Mouse (Mus musculus) urinary bladder, adult 2 months (tissue): Measurements from ENCODE around the gene Gckr. TPM values are rescaled to one million over a fixed set of nuclear protein-coding genes. Genes with fewer than 3 reads are reported as not detected.
"Not testable (repeated sequence)": the region's sequence is repeated elsewhere in the genome, so short reads cannot be mapped to it uniquely, and the experiment has no call there.

Source experiments
- DNase-seq: peaks from one replicate; pipeline ENCODE4 v3.0.0; 2022; ENCODE audit warnings: low spot score
- polyA plus RNA-seq: library from polyadenylated mRNA; depleted of rRNA; stranded (reverse); fragments of >200 nt; gene quantifications from 2 replicates; pipeline ENCODE4 v1.2.3, GENCODE M21; 2012; rRNA removed

The Gckr gene
- polyA plus RNA-seq, 1 experiment, result 0.39 TPM

- no peak for DNase-seq
Measured at GRCm38 (mm10) chr5:31294964-31295605, 2.2 kb upstream of the Gckr start.

GRCm38 (mm10) chr5:31295606-31296141 lies 1.6 kb upstream of the Gckr start, which contains the start of gene Fndc4:
TSS of gene Fndc4 (minus strand) at chr5:31296080.
- no peak for DNase-seq

- DNase-seq, result no peak
Measured at GRCm38 (mm10) chr5:31297981-31298380, 738 bp downstream of the Gckr start.

GRCm38 (mm10) chr5:31298486-31298885 lies 1.2 kb downstream of the Gckr start:
- DNase-seq, result no peak

GRCm38 (mm10) chr5:31301866-31302265 lies 4.6 kb downstream of the Gckr start:
- DNase-seq, result no peak

- DNase-seq, result no peak
Measured at GRCm38 (mm10) chr5:31303093-31303492, 5.8 kb downstream of the Gckr start.

GRCm38 (mm10) chr5:31312806-31313205 lies 15.6 kb downstream of the Gckr start:
- no peak for DNase-seq

- DNase-seq, result no peak
Measured at GRCm38 (mm10) chr5:31322776-31323175, 25.5 kb downstream of the Gckr start.

GRCm38 (mm10) chr5:31324085-31324484 lies 26.8 kb downstream of the Gckr start:
- DNase-seq, result no peak

GRCm38 (mm10) chr5:31326850-31327249 lies 29.6 kb downstream of the Gckr start:
- no peak for DNase-seq

GRCm38 (mm10) chr5:31328255-31328654 lies 31.0 kb downstream of the Gckr start:
- DNase-seq, result no peak

GRCm38 (mm10) chr5:31357586-31357985 lies 60.3 kb downstream of the Gckr start:
- not testable (repeated sequence) for DNase-seq

- DNase-seq, result no peak
Measured at GRCm38 (mm10) chr5:31360955-31361354, 63.7 kb downstream of the Gckr start.

Other genes starting within 250 kb of the Gckr start
- gene Atraid, start 249.1 kb upstream of the Gckr start, polyA plus RNA-seq, result 162 and 174 TPM in 2 replicates
- gene Slc5a6, start 248.5 kb upstream of the Gckr start, polyA plus RNA-seq, result 19.4 and 21.3 TPM in 2 replicates
- 14.6 and 14.8 TPM in 2 replicates for gene Cad, start 242.7 kb upstream of the Gckr start, polyA plus RNA-seq
- gene Dnajc5g, start 191.2 kb upstream of the Gckr start, polyA plus RNA-seq, result not detected in 2 replicates
- 0.04 TPM in 1 of 2 replicates, not detected in the other for gene Slc30a3, start 189.2 kb upstream of the Gckr start, polyA plus RNA-seq
- not detected in 2 replicates for gene Trim54, start 180.7 kb upstream of the Gckr start, polyA plus RNA-seq
- gene Ucn, start 158.6 kb upstream of the Gckr start, polyA plus RNA-seq, result not detected in 2 replicates
- 98.9 and 117 TPM in 2 replicates for gene Mpv17, start 143.2 kb upstream of the Gckr start, polyA plus RNA-seq
- gene Gm29609, start 117.5 kb upstream of the Gckr start, polyA plus RNA-seq, result 1.5 and 1.7 TPM in 2 replicates
- gene Gtf3c2, start 117.3 kb upstream of the Gckr start, polyA plus RNA-seq, result 78.9 and 87.0 TPM in 2 replicates
- gene Snx17, start 104.2 kb upstream of the Gckr start, polyA plus RNA-seq, result 93.5 and 93.8 TPM in 2 replicates
- gene Eif2b4, start 104.0 kb upstream of the Gckr start, polyA plus RNA-seq, result 33.2 and 39.1 TPM in 2 replicates
- 29.3 and 37.0 TPM in 2 replicates for gene Zfp513, start 95.1 kb upstream of the Gckr start, polyA plus RNA-seq
- 67.0 and 73.4 TPM in 2 replicates for gene Ppm1g, start 76.8 kb upstream of the Gckr start, polyA plus RNA-seq
- 114 and 127 TPM in 2 replicates for gene Nrbp1, start 56.6 kb upstream of the Gckr start, polyA plus RNA-seq
- gene Gm9970, start 56.2 kb upstream of the Gckr start, polyA plus RNA-seq, result 0.28 and 0.37 TPM in 2 replicates
- 40.9 and 56.9 TPM in 2 replicates for gene Krtcap3, start 45.8 kb upstream of the Gckr start, polyA plus RNA-seq
- 36.1 and 39.8 TPM in 2 replicates for gene Ift172, start 6.3 kb upstream of the Gckr start, polyA plus RNA-seq
- 14.7 and 17.6 TPM in 2 replicates for gene Fndc4, start 1.4 kb upstream of the Gckr start, polyA plus RNA-seq
- gene Zfp512, start 155.0 kb downstream of the Gckr start, polyA plus RNA-seq, result 29.2 and 32.5 TPM in 2 replicates
- 0.06 and 0.10 TPM in 2 replicates for gene 4930548H24Rik, start 188.3 kb downstream of the Gckr start, polyA plus RNA-seq
- 13.2 and 13.7 TPM in 2 replicates for gene Gpn1, start 197.3 kb downstream of the Gckr start, polyA plus RNA-seq
- gene Slc4a1ap, start 229.6 kb downstream of the Gckr start, polyA plus RNA-seq, result 17.1 and 18.8 TPM in 2 replicates
- gene Supt7l, start 230.4 kb downstream of the Gckr start, polyA plus RNA-seq, result 12.9 and 16.7 TPM in 2 replicates